Mouse (Mus musculus) monocyte, adult 2 months (primary cell): Measurements from ENCODE around the gene Mus81.

Experiments
- DNase-seq, 2 experiments: peaks; one replicate each; pipeline ENCODE4 v3.0.0; 2022; ENCODE audit warnings: low spot score in 2 of 2, low read depth in 1 of 2

The Mus81 gene

DNA sequence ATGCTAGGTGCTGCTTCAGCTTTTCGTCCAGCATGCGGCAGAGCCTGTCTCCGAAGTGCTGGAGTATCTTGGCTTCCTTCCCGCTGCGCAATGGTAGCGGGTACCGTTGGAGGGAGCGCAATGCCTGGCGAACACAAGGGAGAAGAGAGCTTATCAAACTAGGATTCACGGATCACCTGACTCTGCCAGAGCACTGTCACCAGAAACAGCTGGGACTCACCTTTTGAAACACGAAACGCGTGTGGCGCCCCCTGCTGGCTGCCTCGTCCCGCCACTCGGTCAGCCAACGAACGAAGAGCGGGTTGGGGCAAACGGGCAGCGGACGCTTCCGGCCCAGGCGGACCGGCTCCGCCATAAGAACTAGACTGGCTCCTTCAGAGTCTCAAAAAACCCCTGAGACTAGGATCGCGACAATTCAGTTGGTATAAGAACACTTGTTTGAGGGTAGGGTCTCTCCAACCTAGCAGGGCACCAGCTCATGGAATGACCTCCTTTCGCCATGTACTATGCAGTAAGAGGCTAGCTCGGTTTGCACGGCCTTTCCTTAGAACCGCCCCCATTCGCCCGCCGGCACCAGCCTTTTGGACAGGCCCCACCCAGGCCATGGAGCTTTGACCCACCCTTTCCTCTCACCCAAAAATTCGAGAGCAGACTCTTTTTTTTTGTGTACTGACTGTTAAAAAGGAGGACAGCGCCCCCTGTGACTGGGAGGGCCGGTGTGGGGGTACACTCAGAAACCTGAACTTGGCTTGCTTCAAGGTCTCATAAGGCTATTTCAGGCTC, at the start of gene Mus81:
Mus81 (minus strand) TSS at position 635 of the 783 bp plus-strand sequence.
- peak; percentile 90 to 93 for DNase-seq

DNA sequence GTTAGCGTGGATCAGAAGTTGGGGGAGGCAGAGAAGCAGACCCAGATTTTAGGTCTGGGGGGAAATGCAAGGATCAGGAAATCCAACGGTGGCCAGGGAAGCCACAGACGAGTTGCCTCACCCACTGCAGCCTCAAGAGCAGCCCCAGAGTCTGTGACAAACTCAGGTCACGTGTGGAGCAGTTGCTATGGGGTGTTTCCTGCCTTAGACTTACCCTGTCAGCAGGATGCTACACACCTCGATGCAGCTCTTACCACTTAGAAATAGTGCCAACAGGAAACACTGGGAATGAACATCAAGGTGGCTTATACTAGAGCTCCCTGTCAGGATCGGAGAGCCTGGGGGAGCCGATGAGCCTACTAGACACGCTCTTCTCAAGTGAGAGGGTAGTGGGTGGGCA, 44.3 kb upstream of the Mus81 start:
- no peak for DNase-seq

DNA sequence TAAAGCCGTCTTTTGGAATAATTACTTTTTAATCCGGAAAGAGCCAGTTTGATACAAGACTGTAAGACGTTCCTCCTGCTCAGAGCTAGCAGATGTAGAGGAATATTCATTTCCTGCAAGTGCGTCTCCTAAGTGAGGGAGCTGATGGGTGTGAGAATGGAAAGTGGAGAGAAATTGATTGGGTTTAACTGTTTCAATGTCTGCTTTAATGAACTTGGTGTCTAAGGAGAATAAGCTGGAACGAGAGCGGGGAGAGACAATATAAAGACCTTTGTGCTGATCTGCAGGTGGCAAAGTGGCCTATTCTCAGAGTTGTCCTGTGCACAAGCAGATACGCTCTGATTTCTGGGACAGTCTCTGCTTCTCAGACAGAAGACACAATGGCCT, 41.9 kb upstream of the Mus81 start:
- DNase-seq: no peak

- DNase-seq: peak; percentile 86 to 91
Measured at GRCm38 (mm10) chr19:5529325-5530137, 41.3 kb upstream of the Mus81 start.

- DNase-seq: no peak
Measured at GRCm38 (mm10) chr19:5525204-5525603, 37.0 kb upstream of the Mus81 start.

DNA sequence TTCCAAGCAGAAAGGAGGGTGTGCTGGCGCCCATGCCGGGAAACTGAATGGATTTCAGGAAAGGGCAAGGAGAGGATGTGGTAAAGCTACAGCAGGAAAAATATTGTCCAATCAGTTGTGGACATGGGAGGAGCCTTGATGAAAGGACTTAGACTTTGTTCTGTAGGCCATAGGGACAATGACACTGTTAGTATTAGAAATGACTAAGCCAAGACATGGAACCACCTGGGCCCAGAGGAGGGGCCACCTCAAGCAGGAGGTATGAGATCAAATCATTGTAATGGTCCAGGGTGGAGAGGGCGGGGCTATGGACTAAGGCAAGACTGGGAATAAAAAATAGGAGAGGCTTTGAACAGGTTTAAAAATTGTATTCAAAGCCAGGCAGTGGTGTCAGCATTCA, 30.5 kb upstream of the Mus81 start:
- DNase-seq: no peak

GRCm38 (mm10) chr19:5516906-5517505, 28.8 kb upstream of the Mus81 start:
- no peak for DNase-seq

DNA sequence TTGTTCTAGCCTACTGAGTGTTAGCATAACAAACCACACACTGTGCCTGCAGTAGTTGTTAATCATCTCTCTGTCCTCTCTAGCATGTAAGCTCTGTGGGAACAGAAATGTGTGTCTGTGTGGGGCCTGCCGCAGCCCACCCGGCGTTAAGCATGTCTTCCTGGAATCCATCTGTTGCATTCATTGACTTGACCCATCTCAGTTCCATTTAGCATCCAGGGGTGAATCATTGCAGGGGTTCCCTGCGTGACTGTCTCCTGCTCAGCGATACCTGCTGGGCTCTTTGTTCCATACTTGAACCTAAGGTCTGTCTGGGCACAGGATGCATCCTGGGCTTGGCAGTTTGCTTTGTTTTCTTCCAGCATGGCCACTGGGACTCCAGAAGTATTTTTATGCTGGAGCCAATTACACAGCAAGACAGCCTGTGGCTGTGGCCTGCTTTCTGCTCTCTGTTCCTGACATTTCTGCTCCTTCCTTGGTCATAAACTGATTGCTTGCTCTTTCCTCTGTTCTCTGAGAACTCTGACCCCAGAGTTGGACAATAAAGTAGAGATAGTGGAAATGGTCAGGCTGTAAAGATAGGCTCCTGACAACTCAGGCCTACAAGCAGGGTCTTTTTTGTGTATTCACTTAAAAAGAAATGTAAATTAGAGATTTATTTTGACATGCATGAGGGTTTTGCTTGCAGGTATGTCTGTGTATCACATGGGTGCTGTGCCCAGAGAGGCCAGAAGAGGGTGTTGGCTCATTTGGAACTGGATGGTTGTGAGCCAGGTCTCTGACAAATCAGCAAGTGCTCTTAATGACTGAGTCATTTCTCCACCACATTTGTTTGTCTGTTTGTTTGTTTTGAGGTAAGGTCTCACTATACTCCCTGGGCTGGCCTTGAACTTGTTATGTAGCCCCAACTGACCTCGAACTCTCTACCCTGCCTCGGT, 27.9 kb upstream of the Mus81 start:
- no peak for DNase-seq

GRCm38 (mm10) chr19:5513005-5513349, 24.8 kb upstream of the Mus81 start:
- no peak for DNase-seq

- peak; percentile 33 to 43 for DNase-seq
Measured at GRCm38 (mm10) chr19:5512091-5513004, 24.1 kb upstream of the Mus81 start.

DNA sequence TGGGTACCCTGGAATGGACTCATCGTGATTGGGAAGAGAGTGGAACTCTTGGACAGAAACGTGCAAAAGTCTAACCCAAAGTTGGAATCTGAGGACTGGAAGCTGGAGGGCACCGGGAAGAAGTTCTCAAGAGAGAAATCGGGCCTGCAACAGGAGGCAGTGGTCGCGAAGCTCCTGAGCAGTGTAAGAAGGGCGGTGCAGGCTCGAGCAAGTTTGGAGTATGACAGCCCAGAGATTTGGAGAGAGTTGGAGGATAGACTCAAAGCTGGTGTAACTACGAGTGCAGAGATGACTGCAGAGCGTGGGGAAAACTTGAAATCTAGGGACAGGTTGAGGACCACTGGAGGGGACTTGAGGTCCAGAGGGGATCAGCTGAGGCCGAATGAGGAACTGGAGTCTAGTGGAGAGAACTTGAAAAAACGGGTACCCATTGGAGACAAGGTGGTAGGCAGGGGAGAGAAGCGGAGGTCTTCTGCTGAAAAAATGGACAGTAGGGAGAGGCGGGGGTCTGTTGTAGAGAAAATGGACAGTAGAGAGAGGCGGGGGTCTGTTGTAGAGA, 23.0 kb upstream of the Mus81 start:
- no peak for DNase-seq

- peak; percentile 87 to 92 for DNase-seq
Measured at GRCm38 (mm10) chr19:5510031-5511026, 22.1 kb upstream of the Mus81 start, which contains the start of gene Snx32. Gene Snx32, minus strand, starts transcription at chr19:5510538.

- no peak for DNase-seq
Measured at GRCm38 (mm10) chr19:5503687-5504086, 15.5 kb upstream of the Mus81 start, which contains the start of gene 1700020D05Rik. Gene 1700020D05Rik, minus strand, starts transcription at chr19:5503787.

- DNase-seq: no peak
Measured at GRCm38 (mm10) chr19:5500330-5500875, 12.2 kb upstream of the Mus81 start.

DNA sequence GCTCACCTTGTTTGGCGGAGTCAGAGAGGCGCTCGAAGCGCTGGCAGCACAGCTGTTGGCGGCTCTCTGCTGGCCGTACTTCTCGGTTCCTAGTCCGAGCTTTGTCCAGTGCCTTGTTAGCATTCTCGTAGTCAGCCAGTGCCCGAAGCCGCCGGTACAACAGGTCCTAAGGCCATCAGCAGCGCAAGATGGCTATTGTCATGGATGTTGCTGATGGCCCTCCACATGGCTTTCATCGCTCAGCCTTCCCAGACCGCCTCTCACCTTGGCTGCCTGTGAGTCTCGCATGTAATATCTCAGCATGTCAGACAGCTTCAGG, 7.8 kb upstream of the Mus81 start:
- no peak for DNase-seq

GRCm38 (mm10) chr19:5495353-5496051, 7.3 kb upstream of the Mus81 start:
- no peak for DNase-seq

DNA sequence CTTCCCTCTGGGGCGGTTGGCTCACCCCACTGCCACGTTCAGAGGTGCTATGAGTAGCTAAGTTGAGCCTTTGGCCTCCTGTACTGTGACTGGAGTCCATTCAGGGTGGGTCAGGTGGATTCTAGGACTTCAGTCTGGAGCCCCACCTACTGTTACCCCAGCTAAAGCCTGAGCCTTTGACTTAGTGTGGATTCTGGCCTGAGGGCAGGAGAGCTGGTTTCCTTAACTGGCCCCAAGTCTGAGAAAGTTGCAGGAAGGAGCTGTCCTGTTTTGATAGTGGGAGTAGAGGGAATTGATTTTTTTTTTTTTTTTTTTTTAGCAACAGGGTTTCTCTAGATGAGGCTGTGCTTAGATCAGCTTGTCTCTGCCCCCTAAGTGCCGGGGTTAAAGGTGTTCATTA, 6.1 kb upstream of the Mus81 start:
- DNase-seq: no peak
